Mouse (Mus musculus) stomach, embryonic 14.5 days (tissue): ENCODE measurements around the gene Copz2. TPM values are rescaled to one million over a fixed set of nuclear protein-coding genes. Genes with fewer than 3 reads are reported as not detected.
A peak's percentile ranks its signal among the peaks of the same experiment; 100 is the strongest.

ENCODE experiments used
- ATAC-seq: fragments of 200-750 bp; cut with Nextera tagmentation; 2 replicates; pipeline ENCODE4 v1.8.0; 2017; ENCODE audit warnings: low read depth, moderate TSS enrichment; ENCODE audit not compliant: insufficient number of reproducible peaks, insufficient read depth, low FRiP score
- H3K27ac ChIP-seq: fragments of 300-500 bp; sonication (generic); 2 replicates; pipeline ENCODE4 v1.5.1; 2014; ENCODE audit warnings: mild to moderate bottlenecking, low read length, moderate library complexity, mixed read lengths
- H3K27me3 ChIP-seq: fragments of 300-500 bp; sonication (generic); 2 replicates; pipeline ENCODE4 v1.6.1; 2014; ENCODE audit warnings: low read length, control low read depth, mixed read lengths; ENCODE audit not compliant: control insufficient read depth, insufficient read depth
- H3K36me3 ChIP-seq: fragments of 300-500 bp; sonication (generic); 2 replicates; pipeline ENCODE4 v1.6.1; 2014; ENCODE audit warnings: mild to moderate bottlenecking, control low read depth, low read length, moderate library complexity, mixed read lengths; ENCODE audit not compliant: control insufficient read depth, insufficient read depth
- H3K4me1 ChIP-seq: fragments of 300-500 bp; sonication (generic); 2 replicates; pipeline ENCODE4 v1.6.1; 2014; ENCODE audit warnings: low read length, control low read depth, mixed read lengths; ENCODE audit not compliant: control insufficient read depth, insufficient read depth
- H3K4me2 ChIP-seq: fragments of 300-500 bp; sonication (generic); replicated peaks from 2 replicates; pipeline ENCODE4 v1.6.1; 2014; ENCODE audit warnings: low read depth, low read length, control low read depth
- H3K4me3 ChIP-seq: fragments of 300-500 bp; sonication (generic); 2 replicates; pipeline ENCODE4 v1.5.1; 2014; ENCODE audit warnings: low read depth, low read length, control low read depth
- H3K9ac ChIP-seq: fragments of 300-500 bp; sonication (generic); replicated peaks from 2 replicates; pipeline ENCODE4 v1.6.1; 2014; ENCODE audit warnings: low read depth, mild to moderate bottlenecking, control low read depth, low read length, moderate library complexity, mixed read lengths
- H3K9me3 ChIP-seq: fragments of 300-500 bp; sonication (generic); 2 replicates; pipeline ENCODE4 v1.6.1; 2016; ENCODE audit warnings: low read depth, low read length, control low read depth; ENCODE audit not compliant: control insufficient read depth
- WGBS: fragments of 180-500 bp; shearing (Covaris S2); extraction: QIAGEN DNeasy Blood & Tissue Kit; methylation state at CpG from one replicate; pipeline ENCODE4 v1.1.7; 2014; 5-methylcytosine and 5-hydroxymethylcytosine counted together
- microRNA counts: library from miRNA; unstranded; fragments of <30 nt; microRNA quantifications from one replicate; lab custom pipeline; 2016
- microRNA-seq: library from miRNA; unstranded; fragments of <30 nt; microRNA quantifications from one replicate; pipeline ENCODE4, GENCODE M21; 2016
- polyA plus RNA-seq: library from polyadenylated mRNA; unstranded; fragments of >200 nt; fragmentation: Nextera tagmentation; extraction: Ambion mirVana; gene quantifications from 2 replicates; pipeline ENCODE4 v1.2.1, GENCODE M21; 2014

Gene Copz2
- polyA plus RNA-seq, 1 experiment from 2014 or later, result 141 TPM

- WGBS, result 25% methylated on average over 7 of the region's 7 CpGs
- H3K36me3 ChIP-seq, result peaks cover 13% of the 10 kb centered on the region
These were observed 60.3 kb downstream of the Copz2 start for GRCm38 (mm10) chr11:96910003-96910402.

More at GRCm38 (mm10) chr11:96910003-96910402, 60.3 kb downstream of the Copz2 start:
- H3K4me2 ChIP-seq, result no peak overlapping the region
- no peaks in the 10 kb centered on the region for H3K27me3 ChIP-seq
- H3K9ac ChIP-seq, result no peak overlapping the region
- no peak overlapping the region for H3K4me3 ChIP-seq
- H3K4me1 ChIP-seq, result no peaks in the 10 kb centered on the region; the same call in 1 of the 2 replicates
- H3K27ac ChIP-seq, result no peak overlapping the region
- peak; percentile 64; the same call in 1 of the 2 replicates for ATAC-seq
- no peaks in the 10 kb centered on the region for H3K9me3 ChIP-seq

MicroRNAs within 50 kb of the gene (microRNA counts, 519-probe panel; counts per million panel counts)
- microRNA mmu-miR-152 (lab: Ali Mortazavi, UCI), result 4,328 counts per million, percentile 86 among the panel's probes with 10 or more counts

Small RNA genes lying within 50 kb of the gene (microRNA-seq; reads per million reads assigned to microRNA genes)
- gene Mir152, result 350 reads per million, percentile 62 among the genes with 10 or more reads in this experiment

Other genes starting within 250 kb of the Copz2 start
- 8.3 and 9.6 TPM in 2 replicates for gene Snx11, start 72.3 kb upstream of the Copz2 start, polyA plus RNA-seq
- 100 and 105 TPM in 2 replicates for gene Cbx1, start 60.7 kb upstream of the Copz2 start, polyA plus RNA-seq
- 30.4 and 36.4 TPM in 2 replicates for gene Nfe2l1, start 19.9 kb upstream of the Copz2 start, polyA plus RNA-seq
- 65.2 and 68.7 TPM in 2 replicates for gene Cdk5rap3, start 66.6 kb downstream of the Copz2 start, polyA plus RNA-seq
- 46.8 and 48.7 TPM in 2 replicates for gene Prr15l, start 78.2 kb downstream of the Copz2 start, polyA plus RNA-seq
- 25.2 and 26.5 TPM in 2 replicates for gene Pnpo, start 94.1 kb downstream of the Copz2 start, polyA plus RNA-seq
- gene Sp2, start 133.1 kb downstream of the Copz2 start, polyA plus RNA-seq, result 15.7 and 19.1 TPM in 2 replicates
- gene Sp6, start 163.5 kb downstream of the Copz2 start, polyA plus RNA-seq, result 0.15 and 0.42 TPM in 2 replicates
- gene Scrn2, start 180.1 kb downstream of the Copz2 start, polyA plus RNA-seq, result 17.7 and 19.7 TPM in 2 replicates
- 0.38 TPM in 1 of 2 replicates, not detected in the other for gene Lrrc46, start 191.5 kb downstream of the Copz2 start, polyA plus RNA-seq
- gene Mrpl10, start 191.7 kb downstream of the Copz2 start, polyA plus RNA-seq, result 86.7 and 89.2 TPM in 2 replicates
- gene Osbpl7, start 200.8 kb downstream of the Copz2 start, polyA plus RNA-seq, result 4.5 and 8.2 TPM in 2 replicates